Mouse (Mus musculus) left cerebral cortex, adult 18-20 months (tissue): ENCODE measurements around the gene Pipox. TPM values are rescaled to one million over a fixed set of nuclear protein-coding genes. Genes with fewer than 3 reads are reported as not detected.

Source experiments
- DNase-seq, 2 experiments: peaks; one replicate each; pipeline ENCODE4 v3.0.0; 2021 to 2022; ENCODE audit warnings: low spot score in 2 of 2, mixed read lengths in 1 of 2
- total RNA-seq, 2 experiments: library from RNA; stranded (reverse); gene quantifications; 2 replicates each; pipeline ENCODE4 v1.2.3; 2021

The Pipox gene
- total RNA-seq, 2 experiments from 2014 or later: 0.81 to 1.2 TPM

DNA sequence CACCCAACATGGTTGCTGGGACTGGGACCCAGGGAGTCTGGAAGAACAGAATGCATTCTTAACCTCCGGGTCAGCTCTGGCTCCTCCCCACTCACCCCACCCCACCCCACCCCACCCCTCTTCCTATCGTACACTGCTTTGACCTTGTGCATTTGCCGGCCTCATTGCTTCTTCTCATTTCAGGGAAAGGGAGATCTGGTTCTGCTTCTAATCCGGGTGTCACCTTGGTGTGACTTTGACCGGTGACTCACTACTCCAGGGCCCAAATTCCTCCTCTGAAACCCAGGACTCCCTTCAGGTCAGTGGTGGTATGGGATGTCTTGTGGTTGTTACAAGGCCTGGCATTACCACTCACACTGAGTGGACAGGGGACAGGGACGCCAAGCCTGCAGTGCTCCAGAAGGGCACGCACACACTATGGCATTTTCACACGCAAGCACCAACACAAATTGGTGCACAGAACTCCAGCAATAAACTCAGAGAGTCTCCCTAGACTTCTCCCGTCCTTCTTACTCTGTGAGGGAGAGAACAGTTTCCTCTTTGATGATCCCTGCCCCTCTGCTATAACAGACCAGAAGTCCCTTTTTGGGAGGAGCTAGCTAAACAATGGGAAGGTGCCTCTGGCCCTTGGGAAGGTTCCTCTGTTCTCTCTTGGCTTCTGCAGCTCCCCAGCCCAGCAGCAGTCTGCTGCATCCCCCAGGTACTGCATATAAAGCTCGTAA is 9.2 kb downstream of the Pipox start:
- no peak for DNase-seq

DNA sequence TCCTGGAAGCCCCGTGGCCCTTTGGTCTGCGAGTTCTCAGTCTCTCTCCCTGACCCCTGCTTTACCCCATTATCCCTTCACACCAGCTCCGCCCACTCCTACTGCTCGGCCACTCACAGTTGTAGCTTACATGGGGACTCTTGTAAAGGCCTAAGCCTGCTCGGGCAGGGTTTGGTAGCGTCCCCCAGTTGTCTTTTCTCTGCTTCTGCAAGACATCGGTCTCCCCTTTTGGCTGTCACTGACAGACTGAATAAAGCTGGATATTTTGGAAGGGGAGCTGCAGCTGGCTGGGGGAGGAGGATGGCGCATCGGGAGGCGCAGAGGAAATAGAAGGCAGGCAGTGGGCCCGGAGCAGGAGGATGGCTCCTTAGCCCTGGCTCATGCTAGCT is 17.1 kb downstream of the Pipox start:
- peak; percentile 41 to 54 for DNase-seq

DNA sequence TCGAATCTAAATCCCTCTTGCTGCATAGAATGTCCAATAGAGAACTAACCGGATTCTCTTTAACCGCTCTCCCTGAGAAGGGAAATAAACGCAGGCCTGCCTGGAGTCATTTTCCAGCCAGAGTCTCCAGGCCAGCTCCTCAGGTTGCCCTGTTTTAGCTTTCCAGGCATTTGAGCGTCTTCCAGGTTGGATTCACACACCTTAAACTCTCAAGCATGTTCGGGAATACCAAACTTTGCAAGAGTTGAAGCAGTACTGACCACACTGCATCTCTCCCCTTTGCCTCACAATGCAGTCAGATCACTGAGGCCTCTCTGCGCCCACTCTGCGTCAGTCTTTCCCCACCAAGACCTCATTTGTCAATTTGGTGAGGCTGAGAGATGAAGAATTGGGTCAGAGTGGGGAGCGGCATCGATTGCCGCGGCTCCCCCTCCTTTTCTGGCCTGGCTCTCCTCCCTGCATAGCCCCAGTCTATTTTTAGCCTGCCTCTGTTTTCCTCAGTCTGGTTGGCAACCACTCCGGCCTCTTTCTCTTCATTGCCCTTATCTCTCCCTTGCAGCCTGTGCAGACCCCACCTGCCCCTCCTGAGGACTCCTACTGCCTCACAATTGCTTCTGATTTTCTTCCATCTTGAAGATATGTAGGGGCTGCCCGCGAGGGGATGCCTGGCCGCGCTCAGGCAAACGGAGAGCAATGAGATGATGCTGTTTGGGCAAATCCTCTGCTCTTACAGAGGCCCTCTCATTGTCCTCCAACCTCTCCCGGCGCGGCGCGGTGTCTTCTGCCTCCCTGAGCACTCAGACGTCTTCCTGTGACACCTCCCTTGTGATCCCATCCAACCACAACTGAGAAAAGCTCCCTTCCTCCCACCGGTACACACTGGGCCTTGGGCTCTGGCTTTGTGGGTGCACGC is 17.8 kb downstream of the Pipox start:
- DNase-seq: peak in 1 of 2 experiments; percentile 35

DNA sequence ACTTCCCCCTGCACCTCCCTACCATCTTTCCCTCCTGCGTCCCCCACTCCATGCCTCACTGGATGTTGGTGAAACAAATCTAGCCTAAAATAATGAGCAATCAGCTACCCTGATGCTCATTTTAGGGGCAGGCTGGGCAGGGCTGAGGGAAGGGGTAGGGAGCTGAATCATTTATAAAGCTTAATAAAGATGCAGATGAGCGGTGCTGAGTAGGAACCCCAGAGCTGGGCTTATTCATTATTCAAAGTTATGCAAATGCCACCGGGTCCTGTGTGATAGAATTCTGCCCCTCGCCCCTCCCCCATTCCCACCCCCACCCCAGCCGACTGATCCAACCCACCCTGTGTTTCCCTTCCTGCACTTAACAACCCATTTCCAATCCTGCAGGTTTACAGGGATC is 18.6 kb downstream of the Pipox start:
- no peak for DNase-seq

DNA sequence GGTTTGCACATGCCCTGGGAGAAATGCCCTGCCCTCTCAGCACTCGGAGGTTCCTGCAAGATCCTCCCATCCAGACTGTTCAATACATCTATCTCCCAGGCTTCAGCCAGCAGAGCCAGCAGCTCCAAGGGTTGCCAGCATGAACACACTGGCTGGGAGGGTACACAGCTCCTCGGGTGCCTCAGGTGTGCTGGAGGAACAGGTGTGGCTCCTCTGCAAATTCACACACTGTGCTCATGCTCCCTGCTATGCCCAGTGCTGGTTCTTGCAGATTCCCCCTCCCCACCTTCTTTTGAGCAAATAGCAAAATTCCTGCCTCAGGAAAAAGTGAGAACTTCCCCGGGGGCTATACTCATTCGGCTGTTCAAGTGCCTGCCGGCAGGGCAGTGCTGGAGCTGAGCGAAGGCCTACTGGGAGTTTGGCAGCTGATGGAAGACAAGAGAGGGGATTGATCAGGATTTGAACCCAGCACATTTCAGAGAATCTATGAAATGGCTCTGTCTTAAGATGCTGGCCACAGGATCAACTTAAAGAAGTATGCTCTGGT is 19.1 kb downstream of the Pipox start:
- DNase-seq: no peak

DNA sequence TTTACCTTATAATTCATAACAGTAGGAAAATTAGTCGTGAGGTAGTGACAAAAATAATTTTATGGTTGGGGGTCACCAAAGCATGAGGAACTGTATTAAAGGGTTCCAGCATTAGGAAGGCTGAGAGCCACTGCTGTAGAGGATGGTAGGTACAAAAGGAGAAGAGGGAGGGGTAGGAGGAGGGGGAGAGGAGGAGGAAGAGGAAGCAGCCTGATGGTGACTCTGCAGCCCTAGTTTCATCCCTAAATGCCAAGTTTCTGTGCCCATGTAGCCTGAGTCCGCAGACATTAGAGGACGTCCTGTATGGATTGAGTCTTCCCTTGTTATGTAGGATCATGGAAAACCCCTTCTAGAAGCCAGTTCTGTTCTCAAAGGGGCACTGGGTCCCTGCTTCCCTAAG is 20.8 kb downstream of the Pipox start:
- no peak for DNase-seq

DNA sequence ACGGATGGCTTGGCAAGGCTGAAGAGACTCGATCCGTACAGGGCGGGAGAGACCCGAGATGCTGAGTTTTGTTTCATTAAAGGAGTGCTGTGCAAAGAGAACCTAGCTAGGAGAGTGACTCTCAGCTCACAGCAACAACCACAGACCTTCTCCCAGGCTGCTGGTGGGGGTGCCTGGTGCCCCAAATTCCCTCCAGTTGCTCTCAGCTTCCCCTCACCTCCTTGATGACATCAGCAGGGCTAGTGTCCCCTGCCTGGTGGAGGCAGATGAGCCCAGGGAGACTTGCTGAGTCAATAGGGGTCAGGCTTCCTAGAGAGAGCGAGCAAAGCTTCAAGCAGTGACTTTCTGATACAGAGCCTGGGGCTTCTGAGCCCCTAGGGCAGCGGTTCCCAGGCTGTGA is 21.2 kb downstream of the Pipox start:
- DNase-seq: no peak

DNA sequence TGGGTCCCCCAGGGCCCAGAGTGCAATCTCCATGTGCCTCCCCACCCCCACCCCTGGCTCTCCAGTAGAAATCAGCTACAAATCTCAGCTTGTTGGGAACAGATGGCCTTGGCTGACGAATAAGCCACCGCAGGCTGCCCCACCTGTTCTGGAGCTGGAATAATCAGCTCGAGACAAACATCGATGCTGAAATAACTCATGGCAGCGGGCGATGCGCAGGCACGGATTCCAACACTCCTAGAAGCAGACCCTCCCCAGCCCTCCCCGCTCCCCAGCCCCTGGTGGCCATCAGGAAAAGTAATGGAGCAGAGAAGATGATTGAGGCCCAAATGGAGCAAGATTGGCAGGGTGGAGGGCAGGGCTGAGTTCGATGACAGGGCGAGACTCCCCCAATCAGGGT is 21.7 kb downstream of the Pipox start:
- peak in 1 of 2 experiments; percentile 58 for DNase-seq

DNA sequence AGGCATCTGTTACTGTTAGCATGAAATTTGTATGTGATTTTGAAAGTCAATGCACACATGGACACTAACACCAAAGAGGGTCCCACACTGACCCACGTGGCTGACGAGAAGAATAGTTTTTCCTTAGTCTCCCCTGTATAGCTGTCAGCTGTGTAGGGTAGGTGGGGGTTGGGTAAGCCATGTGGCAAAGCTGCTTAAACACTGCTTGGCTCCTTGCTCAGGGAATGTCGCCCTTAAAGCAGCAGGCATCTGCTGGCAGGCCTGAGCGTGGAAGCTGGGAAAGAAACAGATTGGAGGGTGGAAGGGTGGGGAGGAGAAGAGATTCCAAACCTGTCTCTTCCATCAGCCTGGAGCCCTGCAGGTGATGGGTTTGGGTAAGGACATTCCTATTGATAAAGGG is 22.5 kb downstream of the Pipox start:
- peak; percentile 66 to 77 for DNase-seq

DNA sequence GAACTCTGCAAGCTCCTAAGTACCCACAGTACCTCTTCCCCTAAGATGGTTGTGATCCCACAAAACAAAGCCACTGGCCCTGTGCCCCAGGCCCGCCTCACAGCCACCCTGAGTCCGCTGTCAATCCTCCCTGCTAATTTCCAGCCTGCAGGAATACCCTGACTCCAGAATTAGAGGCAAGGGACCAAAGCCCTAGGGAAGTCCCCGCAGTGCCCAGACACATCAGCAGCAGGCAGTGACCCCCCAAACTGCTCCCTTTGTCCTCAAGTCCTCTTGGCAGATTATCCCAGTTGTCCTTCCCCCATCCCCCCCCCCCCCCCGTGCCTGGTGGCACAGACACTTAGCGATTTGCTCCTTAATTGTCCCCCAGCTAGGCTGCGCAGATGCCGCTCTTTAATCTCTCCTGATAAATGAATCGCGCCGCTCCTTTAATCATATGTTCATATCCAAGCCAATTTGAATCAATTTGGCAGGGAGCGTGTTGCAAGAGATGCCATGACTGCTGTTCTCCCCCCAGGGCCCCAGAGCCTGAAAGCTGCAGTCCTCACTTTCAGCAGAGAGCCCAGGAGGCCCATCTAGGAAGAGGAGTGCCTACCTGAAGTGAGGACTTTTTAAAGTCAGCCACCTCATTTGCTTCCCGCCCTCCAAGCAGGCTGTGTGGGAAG is 26.3 kb downstream of the Pipox start:
- no peak for DNase-seq

DNA sequence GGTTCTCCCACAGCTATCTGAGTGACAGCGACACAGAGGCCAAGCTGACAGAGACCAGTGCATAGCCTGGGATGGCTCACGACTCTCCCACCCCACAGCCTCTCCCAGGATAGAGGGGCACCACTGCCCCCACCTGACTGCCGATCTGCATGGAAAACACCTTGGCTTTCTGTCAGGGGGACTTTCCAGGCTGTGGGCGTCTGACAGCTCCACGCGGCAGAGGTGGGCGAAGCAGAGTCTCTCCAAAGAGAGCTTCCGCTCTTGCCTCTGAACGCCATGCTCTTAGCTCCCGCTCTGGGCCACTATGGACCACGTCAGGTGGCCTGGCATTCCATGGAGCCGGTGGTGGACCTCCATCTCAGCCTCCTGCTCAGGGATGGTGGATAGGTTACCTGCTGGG is 29.1 kb downstream of the Pipox start:
- DNase-seq: no peak

DNA sequence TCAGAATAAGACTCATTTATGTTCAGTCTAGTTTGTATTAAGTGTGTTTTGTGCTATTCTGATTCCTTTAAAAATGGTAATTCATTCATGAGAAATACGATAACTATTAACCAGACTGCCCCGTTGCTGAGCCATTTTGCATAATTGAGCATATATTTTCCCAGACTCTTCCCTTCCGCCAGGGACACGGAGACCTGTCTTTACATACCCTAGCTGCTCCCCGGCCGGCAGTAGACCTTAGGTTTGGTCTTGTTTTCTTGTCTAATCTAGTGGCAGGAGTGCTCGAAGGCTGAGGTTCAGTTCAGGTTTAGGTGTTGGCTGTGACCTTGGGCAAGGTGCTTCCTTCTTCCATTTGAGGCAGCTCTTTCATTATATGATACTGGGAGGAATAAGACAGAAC is 31.0 kb downstream of the Pipox start:
- no peak for DNase-seq

DNA sequence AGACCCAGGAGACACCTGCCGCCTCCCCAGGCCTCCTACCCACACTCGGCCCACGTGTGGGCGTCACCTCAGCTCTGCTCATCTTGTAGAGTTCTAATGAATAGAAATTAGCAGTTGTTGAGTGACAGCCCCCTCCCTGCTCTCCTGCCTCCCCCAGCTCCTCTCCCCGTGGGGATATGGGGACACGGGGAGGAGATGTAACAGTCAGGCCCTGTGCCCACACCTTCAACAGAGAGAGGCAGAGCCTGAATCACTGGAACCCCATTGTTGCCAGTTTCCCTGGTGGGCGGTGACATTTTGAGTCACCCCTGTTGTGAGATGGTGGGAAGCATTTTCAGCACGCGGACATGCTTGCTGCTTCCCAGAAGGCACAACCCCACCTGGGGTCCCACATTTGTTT is 32.9 kb downstream of the Pipox start:
- DNase-seq: peak; percentile 51 to 67

DNA sequence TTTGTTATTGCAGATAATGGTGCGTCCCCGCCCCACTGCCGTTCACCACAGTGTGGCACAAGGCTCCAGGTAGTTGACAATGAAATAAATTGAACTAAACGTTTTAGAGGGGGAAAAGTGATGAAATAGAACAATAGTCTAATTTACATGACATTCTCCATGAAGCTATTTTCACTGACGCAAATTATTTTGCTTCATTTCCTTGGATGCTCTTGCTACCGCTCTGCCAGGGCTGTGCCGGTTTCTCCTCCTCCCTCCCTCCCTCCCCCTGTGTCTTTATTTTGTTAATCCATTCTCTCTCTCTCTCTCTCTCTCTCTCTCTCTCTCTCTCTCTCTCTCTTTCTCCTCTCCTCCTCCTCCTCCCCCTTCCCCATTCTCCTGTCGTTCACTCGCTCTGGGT is 35.3 kb downstream of the Pipox start:
- no peak for DNase-seq

DNA sequence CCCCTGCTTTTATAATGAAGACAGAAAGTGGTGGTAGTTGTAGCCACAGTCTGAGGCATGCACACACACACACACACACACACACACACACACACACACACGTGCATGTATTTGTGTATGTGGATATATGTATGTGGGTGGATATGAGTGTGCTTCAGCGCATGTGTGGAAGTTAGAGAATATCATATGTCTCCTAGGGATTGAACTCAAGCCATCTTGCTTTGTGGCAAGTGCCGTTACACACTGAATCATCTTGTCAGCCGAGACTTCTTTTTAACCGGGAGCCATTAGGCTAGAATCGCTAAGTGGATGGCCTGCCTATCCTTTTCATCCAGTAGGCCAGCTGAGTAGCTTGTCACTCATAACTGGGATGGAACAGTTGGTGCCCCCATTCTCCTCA is 36.8 kb downstream of the Pipox start:
- DNase-seq: no peak

DNA sequence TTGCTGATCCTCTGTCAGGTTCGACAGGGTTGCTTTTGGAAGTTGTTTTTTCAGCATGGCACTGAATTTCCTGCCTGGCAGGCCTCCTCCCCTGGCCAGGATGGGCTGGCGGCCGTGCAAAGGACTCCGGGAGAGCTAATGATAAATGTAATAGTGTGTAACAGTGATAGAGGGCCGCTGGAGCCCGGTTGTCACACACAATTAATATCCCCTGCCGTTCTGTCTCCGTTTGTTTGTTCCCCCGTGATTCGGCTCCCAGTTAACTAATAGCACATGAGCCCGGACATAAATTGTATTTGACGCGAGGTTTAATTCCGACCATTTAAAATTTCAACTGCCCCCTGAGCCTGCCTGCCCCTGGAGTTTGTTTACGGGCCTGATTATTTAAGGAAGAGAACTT is 38.5 kb downstream of the Pipox start:
- no peak for DNase-seq

DNA sequence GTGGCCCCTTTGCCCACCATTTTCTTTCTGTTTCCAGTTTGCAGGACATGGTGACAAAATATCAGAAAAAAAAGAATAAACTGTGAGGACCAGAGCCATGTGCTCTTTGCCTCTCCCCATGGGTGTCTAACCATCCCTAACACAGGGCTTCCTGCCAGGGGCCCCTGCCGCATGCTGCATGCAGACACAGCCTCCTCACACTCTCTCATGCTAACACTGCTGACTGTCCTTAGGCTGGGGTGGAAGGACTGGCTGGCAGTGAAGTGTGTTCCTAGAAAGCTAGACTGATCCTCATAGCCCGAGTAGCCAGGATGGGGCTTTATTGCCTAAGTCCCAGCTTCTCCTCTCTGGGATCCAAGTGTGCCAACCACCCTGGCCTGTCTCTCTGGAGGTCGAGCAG is 39.3 kb downstream of the Pipox start:
- no peak for DNase-seq

DNA sequence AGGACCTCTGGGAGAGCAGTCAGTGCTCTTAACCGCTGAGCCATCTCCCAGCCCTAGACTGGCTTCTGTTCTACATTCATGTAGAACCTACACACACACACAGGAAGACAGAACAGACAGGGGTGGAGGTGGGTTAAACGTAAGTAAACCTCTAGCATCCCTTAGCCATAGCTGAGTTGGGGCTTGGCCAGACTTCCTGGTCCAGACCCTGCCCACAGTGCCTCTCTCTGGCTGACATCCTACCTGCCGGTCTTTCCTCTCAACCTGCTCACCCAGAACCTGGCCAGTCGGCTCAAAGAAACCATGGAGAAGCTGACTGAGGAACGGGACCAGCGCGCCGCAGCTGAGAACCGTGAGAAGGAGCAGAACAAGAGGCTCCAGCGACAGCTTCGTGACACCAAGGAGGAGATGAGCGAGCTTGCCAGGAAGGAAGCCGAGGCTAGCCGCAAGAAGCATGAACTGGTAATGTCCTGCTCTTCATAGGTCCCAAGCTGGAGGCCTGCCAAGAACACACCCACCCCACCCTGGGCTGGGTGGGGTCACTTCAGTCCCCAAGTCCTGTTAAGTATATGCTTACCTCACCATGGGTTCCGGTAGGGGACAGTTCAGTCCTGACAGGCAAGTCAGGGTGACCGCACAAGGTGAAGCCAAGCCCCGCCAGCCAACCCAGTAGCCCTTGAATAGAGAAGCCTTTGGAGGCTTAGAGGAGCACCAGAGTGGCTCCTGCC is 40.8 kb downstream of the Pipox start:
- DNase-seq: no peak

DNA sequence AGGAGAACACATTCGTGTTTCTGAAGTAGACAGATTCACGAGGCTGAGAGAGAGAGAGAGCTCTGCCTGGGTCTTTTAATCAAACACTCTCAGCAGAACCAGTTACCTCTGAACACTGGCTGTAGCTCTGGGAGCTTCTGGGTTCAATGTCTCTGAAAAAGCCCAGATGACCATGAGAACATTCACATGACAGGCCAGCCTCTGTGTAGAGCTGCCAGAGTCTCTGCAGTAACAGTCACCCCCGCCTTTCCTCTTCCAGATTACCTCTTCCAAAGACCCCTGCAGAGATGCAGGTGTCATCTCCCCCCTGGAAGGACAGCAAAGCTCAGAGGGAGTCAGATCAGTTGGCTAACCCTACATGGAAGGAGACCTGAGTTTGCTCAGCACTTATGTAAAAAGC is 41.7 kb downstream of the Pipox start:
- DNase-seq: no peak

DNA sequence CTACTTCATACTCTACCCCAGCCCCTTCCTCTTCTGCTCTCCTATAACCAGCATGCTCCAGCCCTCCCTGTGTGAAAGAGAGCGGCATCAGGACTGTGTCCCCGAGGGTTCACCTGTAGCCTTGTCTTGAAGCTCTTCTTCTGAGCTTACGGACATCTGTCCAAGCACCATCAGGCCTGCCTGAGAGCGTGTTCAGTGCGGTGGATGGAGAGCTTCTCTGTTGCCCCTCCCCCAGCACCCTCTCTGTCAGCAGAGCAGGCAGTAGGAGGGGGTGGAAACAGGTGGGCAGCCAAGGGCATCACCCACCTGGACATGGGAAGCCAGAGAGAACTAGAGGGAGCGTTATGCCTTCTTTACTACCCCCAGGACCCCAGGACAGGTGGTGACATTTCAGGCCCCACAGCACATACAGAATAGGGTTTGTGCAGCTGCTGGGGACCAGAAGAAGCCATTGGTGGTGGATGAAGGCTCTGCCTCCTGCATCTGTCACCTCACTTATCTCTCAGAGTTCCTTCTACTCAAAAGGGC is 42.3 kb downstream of the Pipox start:
- DNase-seq: no peak
